Mouse (Mus musculus) gastrocnemius, postnatal 14 days (tissue): ENCODE results near the gene Gm37240. TPM values are rescaled to one million over a fixed set of nuclear protein-coding genes. Genes with fewer than 3 reads are reported as not detected.

Experiments used
- DNase-seq: peaks from one replicate; pipeline ENCODE4 v3.0.0; 2021; ENCODE audit warnings: mixed read lengths
- intact Hi-C: fragments of 180-260 bp; cut with DNase I; formaldehyde crosslinking; loops from one replicate; pipeline ENCODE4 v1.15.1; 2025; ENCODE audit warnings: low total_unique reads
- total RNA-seq, 2 experiments: library from RNA; stranded (reverse); gene quantifications; 2 replicates each; pipeline ENCODE4 v1.2.3; 2021

Gene Gm37240
- total RNA-seq, 2 experiments from 2014 or later, result 32.3 to 43.3 TPM

DNA sequence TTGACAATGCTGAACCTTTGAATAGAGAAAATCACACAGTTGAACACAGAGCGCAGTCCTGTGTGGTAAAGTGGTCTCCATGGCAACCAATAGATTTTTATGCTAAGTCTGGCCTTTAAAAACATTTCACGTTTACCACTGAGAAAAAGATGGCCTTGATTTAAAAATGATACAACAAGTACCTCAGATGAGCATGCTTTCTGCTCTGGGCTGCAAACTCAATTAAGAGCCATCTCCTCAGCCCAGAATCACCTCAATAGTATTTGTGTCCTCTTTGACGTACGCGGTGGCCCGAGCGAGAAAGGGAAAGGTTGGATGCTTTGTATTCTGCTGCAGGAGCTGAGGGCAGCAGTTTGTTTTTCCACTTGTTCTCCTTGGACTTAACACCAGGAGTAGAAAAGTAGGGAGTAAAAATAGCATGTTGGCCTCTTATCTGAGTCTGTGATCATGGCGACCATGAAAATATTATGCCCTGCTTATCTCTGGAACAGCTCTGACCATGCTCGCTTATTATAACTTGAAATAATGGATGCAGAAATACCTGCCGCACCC is 548.0 kb downstream of the Gm37240 start:
- DNase-seq, result no peak
- intact Hi-C loops, result no loop called here

DNA sequence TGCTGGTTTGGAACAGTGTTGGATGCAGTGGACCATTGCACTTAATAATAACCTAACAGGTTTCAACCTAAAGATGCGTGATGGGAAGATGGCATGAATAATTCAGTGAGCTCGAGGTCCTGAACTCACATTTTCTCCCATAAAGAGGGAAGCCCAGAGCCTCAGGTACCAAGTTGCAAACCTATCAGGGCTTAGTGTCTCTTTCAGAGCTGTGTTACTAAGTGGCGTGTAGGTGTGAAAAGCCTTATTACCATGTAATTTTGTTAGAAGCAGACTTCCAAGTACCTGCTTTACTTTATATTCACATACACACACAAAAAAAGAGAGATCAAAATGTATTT is 548.6 kb downstream of the Gm37240 start:
- DNase-seq, result no peak
- intact Hi-C loops, result no loop called here

DNA sequence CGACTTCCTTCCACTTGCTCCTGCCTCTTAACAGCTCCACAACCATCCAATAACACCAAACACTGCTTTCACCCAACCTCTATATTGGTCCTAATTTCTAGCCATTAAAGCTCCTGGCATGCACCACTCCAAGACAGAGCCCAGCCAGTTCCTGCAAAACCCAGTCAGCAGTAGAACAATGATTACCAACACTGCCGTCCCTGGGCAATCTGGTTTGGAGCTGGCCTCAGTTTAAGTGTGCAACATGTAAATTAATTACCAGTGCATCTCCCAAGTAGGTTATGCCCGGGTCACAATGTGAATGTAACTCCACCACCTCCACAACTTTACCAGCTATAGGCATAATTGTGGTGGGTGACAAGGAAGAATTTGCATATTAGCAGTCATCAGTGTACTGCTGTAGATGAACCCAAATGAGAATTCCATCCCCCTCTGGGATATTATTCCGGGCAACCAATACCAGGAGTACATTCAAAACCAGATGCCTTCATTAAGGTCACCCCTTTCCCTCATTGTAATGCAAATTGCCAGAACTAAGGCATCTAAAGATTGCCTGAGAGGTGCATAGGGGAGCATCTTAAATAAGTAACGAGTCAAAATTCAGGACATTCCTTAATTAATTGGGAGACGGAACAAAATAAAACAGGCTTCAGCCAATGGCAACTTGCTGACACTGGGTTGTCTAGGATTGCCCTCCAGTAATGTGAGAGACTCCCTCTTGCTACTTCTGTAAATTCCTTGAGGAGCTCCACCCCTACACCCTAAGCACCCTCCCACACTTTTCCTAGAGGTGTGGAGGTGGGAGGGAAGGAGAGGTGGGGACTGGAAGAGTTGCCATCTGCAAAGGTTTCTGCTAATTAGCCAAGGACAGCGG is 549.2 kb downstream of the Gm37240 start:
- intact Hi-C loops, result no loop called here
- DNase-seq, result no peak

DNA sequence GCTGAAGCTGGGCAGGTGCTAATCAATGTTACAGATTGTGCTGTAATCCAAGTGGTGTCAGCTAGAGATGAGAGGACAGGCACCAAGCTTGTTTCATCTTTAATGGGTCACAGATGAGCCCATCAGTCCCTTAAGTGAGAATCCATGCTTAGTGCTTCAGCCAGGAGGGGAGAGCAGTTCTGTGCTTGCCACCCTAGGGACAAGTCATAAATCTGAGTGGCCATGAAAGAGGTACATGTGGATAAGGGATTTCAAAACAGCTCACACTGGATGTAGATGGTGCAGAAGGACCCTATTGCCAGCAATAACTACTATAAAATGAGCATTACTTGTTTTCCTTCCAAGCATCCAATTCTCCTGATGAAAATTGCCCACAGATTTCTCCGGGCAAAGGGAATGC is 551.8 kb downstream of the Gm37240 start:
- no peak for DNase-seq
- intact Hi-C loops, result no loop called here

DNA sequence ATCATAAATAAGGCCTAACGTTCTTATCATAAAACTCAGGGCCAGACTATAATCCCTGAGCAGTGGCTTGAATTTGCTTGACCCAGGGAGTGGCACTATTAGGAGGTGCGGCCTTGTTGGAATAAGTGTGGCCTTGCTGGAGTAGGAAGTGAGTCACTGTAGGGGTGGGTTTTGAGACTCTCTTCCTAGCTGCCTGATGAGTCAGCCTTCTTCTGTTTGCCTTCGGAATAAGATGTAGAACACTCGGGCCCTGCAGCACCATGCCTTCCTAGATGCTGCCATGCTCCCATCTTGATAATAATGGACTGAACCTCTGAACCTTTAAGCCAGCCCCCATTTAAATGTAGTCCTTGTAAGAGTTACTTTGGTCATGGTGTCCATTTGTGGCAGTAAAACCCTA is 555.0 kb downstream of the Gm37240 start:
- intact Hi-C loops, result no loop called here
- no peak for DNase-seq

DNA sequence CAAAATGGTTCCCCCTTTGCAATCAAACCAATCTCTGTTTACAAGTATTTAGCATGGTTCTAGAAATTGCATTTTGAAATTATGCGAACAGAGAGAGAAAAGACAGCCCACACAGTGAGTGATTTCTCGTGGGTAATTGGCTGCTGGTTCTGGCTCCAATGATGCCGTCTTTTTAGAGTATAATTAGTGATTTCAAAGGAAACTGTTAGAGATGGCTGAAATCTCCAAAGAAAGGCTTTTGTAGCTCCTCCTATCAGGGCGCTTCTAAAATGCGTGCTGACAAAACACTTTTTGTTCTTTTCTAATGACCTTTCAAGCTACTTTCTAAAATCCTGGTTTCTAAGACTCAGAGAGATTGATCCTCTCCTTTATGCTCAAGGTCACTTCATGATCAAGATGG is 569.1 kb downstream of the Gm37240 start:
- no peak for DNase-seq
- intact Hi-C loops, result no loop called here

DNA sequence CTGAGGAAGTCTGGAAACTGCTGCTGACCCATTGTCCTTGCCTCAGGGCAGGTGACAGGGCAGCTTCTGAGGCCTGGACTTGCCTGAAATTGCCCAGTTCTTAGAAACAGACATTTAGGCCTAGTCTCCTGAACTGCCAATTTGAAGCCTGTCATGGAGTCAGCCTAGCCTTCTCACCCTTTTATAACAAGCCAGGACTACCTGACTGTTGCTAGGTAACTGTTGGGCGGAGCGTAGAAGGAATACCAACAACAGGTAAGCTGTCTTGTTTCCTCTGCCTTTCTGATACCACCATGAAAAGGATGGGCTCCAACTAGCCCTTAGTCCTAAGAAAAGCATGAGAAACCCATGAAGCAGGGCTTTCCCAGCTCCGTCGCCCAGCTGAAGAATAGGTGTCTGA is 570.0 kb downstream of the Gm37240 start:
- intact Hi-C loops, result no loop called here

DNA sequence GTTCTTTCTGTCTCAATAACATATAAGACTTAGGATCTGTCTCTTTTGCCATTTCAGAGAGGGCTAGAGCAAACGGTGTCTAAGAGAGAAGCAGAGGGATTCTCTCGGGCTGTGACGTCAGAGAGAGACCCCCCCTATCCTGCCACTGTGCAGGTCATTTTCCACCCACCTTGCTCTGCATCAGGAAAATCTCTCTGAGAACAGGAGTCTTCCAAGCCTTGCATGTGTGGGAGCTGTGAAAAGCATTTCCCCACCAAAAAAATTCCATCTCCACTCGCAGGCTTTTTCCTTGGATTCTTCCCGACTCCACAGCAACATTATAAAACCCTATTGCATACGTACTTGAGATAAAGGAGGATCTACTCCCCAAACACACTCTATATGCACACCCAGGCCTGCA is 572.4 kb downstream of the Gm37240 start:
- intact Hi-C loops, result no loop called here
- DNase-seq, result no peak

More for the DNA sequence above, 570.0 kb downstream of the Gm37240 start:
- no peak for DNase-seq

DNA sequence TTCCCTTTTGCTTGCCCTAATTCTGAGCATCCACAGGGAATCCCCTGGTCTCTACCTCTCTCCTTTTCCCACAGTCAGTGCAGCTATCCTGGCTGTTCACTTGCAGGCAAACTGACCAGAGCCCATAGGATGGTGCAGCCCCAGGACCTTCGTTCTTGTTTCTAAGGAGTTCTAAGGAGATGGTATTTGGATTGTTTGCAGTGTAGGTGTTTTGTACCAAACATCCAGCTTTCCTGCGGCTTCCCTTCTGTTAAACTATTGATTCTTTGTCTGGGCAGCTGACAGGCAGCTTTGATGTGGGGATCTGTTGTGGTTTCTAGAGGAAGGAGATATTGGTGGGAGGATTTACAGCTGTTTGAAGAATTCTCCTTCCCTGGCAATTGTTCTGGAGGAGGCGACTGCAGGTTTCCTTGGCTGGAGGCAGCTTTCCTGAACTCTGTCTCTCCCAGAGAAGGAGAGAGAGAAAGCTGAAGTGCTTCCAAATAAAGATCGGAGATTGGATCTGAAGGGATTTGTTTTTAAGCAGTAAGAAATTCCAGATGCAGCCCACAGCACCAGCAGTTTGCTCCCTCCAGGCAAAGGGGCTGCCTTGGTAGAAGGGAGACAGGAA is 573.6 kb downstream of the Gm37240 start:
- intact Hi-C loops, result no loop called here
- no peak for DNase-seq

DNA sequence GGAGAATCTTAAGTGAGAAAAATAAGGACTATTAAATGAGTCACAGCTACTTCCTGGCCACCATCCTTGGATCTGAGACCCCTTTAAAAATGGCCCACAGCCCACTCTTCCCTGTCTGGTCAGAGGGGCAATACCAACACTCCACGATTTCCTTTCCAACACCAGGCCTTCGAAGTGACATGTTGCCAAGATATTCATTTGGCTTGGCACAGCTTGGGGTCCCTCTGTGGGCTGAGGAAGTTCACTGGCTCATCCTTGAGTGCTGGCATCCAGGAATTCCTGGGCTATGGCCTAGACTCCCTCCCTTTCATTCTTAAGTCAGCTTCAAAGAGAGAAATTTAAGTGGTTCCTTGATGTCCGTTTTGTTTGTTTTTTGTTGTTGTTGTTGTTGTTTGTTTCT is 576.1 kb downstream of the Gm37240 start:
- intact Hi-C loops, result no loop called here
- no peak for DNase-seq

DNA sequence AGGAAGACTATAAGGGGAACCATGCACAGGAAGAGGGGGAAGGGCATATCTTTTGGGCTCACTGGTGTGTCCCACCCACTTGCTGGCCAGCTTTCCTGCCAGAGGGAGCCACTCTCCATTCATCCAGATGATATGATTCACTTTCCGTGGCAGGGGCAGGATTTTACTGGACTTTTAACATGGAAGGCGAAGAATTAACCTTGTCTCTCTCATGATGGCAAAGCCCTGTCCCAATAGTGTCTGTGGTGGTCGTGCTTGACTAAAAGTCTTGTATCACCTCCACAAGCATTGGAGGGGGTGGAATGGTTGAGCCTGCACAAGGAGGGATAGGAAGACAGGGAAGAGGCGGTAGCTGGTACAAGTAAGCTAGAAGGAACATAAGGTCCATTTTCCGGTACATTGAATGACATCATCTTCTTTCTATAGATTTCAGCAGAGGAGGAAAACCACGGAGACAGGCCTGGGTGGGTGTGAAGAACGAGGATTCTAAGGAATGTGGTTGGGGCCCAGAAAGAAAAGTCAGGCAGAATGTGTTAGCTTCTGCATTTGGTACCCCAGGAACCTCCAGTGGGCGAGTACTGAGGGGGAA is 576.8 kb downstream of the Gm37240 start:
- intact Hi-C loops, result no loop called here

DNA sequence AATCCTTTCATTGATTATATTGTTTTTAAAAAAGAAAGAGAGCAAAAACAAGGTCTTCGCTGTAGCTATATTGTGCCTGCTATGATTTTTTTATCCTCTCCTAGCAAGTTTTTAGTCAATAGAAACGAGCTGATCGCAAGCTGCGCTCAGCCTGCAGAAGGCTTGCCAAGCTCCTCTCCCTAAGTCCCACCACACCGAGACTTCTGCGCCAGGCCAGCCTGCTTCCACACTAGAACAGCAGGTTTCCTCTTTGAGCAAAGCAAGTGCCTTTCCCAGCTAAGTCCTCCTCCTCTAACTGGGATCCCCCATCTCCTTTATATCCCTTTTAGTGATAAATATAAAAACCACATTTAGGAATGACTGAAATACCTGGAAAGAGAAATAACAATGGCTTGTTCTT is 578.1 kb downstream of the Gm37240 start:
- DNase-seq, result no peak
- intact Hi-C loops, result no loop called here

More for the DNA sequence above, 576.8 kb downstream of the Gm37240 start:
- DNase-seq, result no peak

DNA sequence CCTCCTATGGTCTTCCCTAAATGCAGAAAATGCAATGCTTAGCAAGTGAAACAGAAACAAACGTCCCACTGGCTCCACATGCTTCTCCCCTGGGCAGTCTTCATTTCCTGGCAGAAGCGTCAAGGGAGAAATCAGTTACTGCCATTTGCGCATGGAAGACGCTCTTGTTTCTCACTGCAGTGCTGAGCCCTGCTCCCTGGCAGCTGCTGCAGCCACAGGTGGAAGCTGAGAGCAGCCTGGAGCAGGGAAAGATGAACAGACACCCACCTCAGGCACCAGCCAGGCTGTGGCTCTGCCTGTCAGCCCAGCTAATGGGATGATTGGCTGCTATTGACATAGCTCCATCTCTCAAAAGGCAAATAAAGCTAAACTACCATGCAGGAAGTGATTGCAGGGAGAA is 578.6 kb downstream of the Gm37240 start:
- peak; percentile 6 for DNase-seq
- intact Hi-C loops, result no loop called here

DNA sequence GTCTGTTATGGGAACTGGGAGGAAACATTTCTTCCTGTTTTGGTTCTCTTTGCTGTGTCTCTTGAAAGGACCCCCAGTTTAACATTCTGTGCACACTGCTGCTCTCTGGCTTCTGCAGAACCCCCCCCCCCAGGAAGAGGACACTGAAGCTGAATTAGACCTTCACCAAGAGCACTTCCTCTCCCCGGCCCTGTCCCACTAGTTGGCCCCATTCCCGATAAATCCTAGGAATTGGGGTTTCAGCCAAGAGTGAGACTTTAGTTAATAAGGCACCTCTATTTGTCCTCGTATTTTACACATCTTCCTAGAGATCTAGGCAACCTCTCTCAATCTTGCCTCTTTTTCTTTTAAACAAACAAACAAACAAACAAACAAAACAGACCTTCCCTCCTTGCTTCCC is 585.5 kb downstream of the Gm37240 start:
- DNase-seq, result no peak
- intact Hi-C loops, result no loop called here

DNA sequence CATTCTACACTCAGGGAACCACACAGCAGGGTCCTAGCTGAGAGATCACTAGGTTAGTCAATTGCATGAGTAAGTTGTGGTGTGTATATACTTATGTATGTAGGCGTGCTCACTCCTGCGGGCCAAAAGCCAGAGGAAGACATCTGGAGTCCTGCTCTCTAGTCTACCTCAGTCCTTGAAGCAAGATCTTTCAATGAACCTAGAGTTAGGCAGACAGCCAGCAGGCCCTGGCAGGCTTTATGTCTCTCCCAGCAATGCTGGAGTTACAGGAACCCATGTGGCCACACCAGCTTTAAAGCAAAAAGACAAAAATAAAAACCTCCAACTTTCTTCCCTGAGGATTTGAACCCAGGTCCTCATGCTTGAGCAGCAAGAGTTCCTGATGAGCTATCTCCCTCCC is 586.0 kb downstream of the Gm37240 start:
- DNase-seq, result no peak
- intact Hi-C loops, result no loop called here

DNA sequence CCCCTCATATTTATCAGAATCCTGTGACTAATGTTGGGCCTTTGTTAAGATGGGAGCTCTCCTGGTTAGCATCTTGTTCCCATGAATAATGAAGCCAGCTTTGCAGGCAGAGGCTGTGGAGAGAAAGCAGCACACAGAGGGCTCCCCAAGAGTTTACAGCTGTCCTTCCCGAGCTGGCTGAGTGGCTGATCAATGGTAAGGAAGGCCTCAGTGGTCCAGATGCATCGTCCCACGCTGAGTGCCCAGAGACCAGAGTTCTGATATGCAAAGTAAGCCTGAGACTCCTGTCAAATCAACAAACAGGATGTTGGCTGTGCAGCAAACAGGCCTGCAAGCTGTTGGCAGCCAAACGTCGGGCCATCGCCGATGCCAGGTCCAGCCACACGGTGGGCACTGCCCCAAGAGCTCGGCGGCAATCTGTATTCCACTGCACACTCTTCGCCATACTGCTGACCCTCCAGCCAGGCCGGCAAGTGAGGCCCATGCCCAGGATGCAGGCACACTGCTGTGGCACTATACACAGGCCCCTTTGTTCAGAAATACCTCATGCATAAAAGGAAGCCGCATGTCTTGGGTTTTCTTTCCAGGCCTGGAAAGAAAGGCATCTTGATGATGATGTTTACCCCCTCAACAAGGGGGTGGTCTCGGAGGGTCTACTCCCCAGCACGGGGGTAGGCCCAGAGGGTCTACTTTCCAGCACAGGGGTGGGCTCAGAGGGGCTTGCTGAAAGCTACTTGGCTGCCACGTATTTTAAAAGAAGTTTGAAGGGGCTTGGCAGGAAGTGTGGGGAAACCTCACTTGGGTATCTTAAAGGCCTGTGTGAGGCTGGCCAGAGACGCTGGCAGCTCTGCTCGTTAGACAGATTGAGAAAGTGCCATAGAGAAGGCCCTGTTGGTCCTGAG is 587.4 kb downstream of the Gm37240 start:
- peak; percentile 27 for DNase-seq
- intact Hi-C loops, result no loop called here

DNA sequence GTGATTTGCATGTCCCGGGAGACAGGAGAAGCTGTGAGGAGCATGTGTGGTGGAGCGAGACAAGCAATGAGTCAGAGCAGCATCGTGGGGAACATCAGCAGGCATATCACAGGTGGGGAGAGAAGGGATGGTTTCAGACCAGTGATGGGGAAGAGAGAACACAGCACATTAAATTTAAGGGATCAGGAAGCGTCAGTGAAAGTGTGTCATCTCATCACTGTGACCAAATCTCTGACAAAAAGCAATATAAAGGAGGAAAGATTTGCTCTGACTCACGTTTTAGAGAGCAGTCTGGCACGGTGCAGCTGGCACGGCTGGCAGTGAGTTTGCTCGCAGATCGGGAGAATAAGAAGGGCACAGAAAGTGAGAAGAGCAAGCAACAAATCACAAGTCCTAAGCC is 592.1 kb downstream of the Gm37240 start:
- no peak for DNase-seq
- intact Hi-C loops, result no loop called here

DNA sequence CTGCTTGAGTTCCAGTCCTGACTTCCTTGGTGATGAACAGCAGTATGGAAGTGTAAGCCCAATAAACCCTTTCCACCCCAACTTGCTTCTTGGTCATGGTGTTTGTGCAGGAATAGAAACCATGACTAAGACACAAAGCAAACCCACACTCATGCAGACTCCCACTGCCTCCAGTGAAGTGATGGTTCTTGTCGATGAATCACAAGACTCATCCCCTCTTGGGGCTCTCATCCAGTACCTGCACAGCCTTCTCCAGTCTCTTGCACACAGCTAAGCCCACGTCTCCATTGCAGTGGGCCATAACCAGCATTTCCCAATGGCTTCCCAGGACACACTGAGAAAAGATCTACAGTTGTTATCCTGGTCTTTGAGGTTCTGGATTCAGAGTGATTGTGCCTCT is 599.7 kb downstream of the Gm37240 start:
- no peak for DNase-seq
- intact Hi-C loops, result no loop called here

DNA sequence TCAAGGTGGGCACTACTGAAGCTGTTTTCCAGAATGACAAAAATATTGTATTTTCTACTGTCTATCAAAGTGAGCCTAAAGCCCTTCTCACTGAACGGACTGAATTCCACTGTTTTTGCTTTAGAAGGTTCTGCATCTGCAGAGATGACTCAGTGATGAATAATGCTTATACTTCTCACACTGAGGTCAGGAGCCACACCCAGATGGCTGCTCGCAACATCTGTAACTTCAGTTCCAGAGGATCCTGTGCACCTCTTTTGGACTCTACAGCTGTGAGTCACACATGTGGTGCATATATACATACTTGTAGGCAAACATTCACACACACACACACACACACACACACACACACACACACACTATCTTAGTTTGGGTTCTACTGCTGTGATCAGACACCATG is 602.8 kb downstream of the Gm37240 start:
- DNase-seq, result no peak
- intact Hi-C loops, result no loop called here

DNA sequence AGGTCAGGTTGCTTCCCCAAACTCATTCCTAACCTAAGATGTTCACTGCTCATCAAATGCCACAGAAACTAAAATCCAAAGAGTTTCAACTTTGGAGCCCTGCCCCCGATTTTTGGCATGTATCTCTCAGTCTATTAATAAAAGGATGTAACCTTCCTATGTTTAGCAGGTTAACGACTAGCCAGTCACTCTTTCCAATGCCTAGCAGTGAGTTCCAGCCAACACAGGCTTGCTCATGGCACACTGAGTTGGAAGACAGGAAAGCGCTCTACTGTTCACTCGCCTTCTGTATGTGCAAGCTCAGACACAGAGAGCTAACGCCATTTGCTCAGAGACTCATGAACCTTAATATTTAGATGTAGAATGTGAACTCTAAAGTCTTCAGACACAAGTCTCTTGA is 604.5 kb downstream of the Gm37240 start:
- no peak for DNase-seq
- intact Hi-C loops, result no loop called here
